Mouse (Mus musculus): ENCODE results near the gene Sap30bp. TPM values are rescaled to one million over a fixed set of nuclear protein-coding genes. Genes with fewer than 3 reads are reported as not detected.

The Sap30bp gene
- polyA plus RNA-seq (2017; shearing (Covaris generic)), result 10 to 100 TPM; 28.7 to 33.7 TPM

GRCm38 (mm10) chr11:115933108-115933746, at the start of gene Sap30bp, which contains the start of gene Recql5:
Gene Sap30bp (plus strand): TSS chr11:115933282.
Gene Recql5 (minus strand): TSS chr11:115933477.

GRCm38 (mm10) chr11:115899486-115900266, 33.4 kb upstream of the Sap30bp start, which contains the start of gene Smim5:
Gene Smim5 (plus strand): TSS chr11:115899966.

GRCm38 (mm10) chr11:115911632-115912376, 21.3 kb upstream of the Sap30bp start, which contains the start of gene Smim6:
Gene Smim6 (plus strand): TSS chr11:115912017.

GRCm38 (mm10) chr11:115974309-115975082, 41.4 kb downstream of the Sap30bp start, which contains the start of gene Itgb4:
Gene Itgb4 (plus strand): TSS chr11:115974709.

GRCm38 (mm10) chr11:116012262-116012947, 79.3 kb downstream of the Sap30bp start, which contains the start of gene Galk1:
Gene Galk1 (minus strand): TSS chr11:116012719.

Other genes with a start within 250 kb of the Sap30bp start
- 100 to 1,000 TPM; 167 to 275 TPM for gene Grb2, start 224.7 kb upstream of the Sap30bp start, polyA plus RNA-seq (2017; shearing (Covaris generic))
- 10 to 100 TPM; 16.2 to 19.3 TPM for gene Tmem94, start 167.8 kb upstream of the Sap30bp start, polyA plus RNA-seq (2017; shearing (Covaris generic))
- 1 to 10 TPM; 1.5 to 2.7 TPM for gene Caskin2, start 119.6 kb upstream of the Sap30bp start, polyA plus RNA-seq (2017; shearing (Covaris generic))
- gene Tsen54, start 118.6 kb upstream of the Sap30bp start, polyA plus RNA-seq (2017; shearing (Covaris generic)), result 10 to 100 TPM; 26.4 to 33.1 TPM
- 10 to 100 TPM; 25.4 to 26.7 TPM for gene Llgl2, start 109.2 kb upstream of the Sap30bp start, polyA plus RNA-seq (2017; shearing (Covaris generic))
- gene Myo15b, start 74.9 kb upstream of the Sap30bp start, polyA plus RNA-seq (2017; shearing (Covaris generic)), result under 1 TPM in 1 of 2 experiments, not detected in 1; 0.21 TPM
- under 1 TPM in 1 of 2 experiments, not detected in 1; 0.16 TPM for gene Smim5, start 33.3 kb upstream of the Sap30bp start, polyA plus RNA-seq (2017; shearing (Covaris generic))
- gene Smim6, start 21.3 kb upstream of the Sap30bp start, polyA plus RNA-seq (2017; shearing (Covaris generic)), result 1 to 10 TPM; 1.1 to 1.3 TPM
- gene Recql5, start 195 bp downstream of the Sap30bp start, polyA plus RNA-seq (2017; shearing (Covaris generic)), result 10 to 100 TPM; 11.2 to 20.0 TPM
- gene Itgb4, start 41.4 kb downstream of the Sap30bp start, polyA plus RNA-seq (2017; shearing (Covaris generic)), result under 1 TPM; 0.10 to 0.16 TPM
- 10 to 100 TPM; 30.5 to 58.2 TPM for gene Galk1, start 79.4 kb downstream of the Sap30bp start, polyA plus RNA-seq (2017; shearing (Covaris generic))
- 1,000 to 10,000 TPM; 1,433 to 1,590 TPM for gene H3f3b, start 94.7 kb downstream of the Sap30bp start, polyA plus RNA-seq (2017; shearing (Covaris generic))
- 10 to 100 TPM; 23.8 to 28.6 TPM for gene Unk, start 97.0 kb downstream of the Sap30bp start, polyA plus RNA-seq (2017; shearing (Covaris generic))
- gene Unc13d, start 144.7 kb downstream of the Sap30bp start, polyA plus RNA-seq (2017; shearing (Covaris generic)), result 100 to 1,000 TPM in 1 of 2 experiments, 10 to 100 TPM in 1; 95.7 to 157 TPM
- gene Wbp2, start 153.7 kb downstream of the Sap30bp start, polyA plus RNA-seq (2017; shearing (Covaris generic)), result 100 to 1,000 TPM; 141 to 173 TPM
- gene Trim47, start 193.9 kb downstream of the Sap30bp start, polyA plus RNA-seq (2017; shearing (Covaris generic)), result 1 to 10 TPM in 1 of 2 experiments, under 1 TPM in 1; 0.42 to 1.0 TPM
- 10 to 100 TPM in 1 of 2 experiments, 1 to 10 TPM in 1; 7.6 to 11.0 TPM for gene Trim65, start 197.8 kb downstream of the Sap30bp start, polyA plus RNA-seq (2017; shearing (Covaris generic))
- 10 to 100 TPM; 27.1 to 45.9 TPM for gene Mrpl38, start 205.6 kb downstream of the Sap30bp start, polyA plus RNA-seq (2017; shearing (Covaris generic))
- 1 to 10 TPM; 4.9 to 6.5 TPM for gene Fbf1, start 234.9 kb downstream of the Sap30bp start, polyA plus RNA-seq (2017; shearing (Covaris generic))

Data from activated CD4-positive, CD25-positive, alpha-beta regulatory T cell (primary cell).